Mouse (Mus musculus) hindbrain, postnatal 0 days (tissue): ENCODE data around the gene Fat3. TPM values are rescaled to one million over a fixed set of nuclear protein-coding genes. Genes with fewer than 3 reads are reported as not detected.
A peak's percentile ranks its signal among the peaks of the same experiment; 100 is the strongest.

Experiments
- ATAC-seq: fragments of 200-750 bp; cut with Nextera tagmentation; 2 replicates; pipeline ENCODE4 v1.8.0; 2017; ENCODE audit warnings: mild to moderate bottlenecking, moderate TSS enrichment, moderate library complexity
- DNase-seq: peaks from one replicate; pipeline ENCODE4 v3.0.0-alpha.2; 2015; ENCODE audit warnings: low spot score
- H3K27ac ChIP-seq: fragments of 300-500 bp; sonication (generic); 2 replicates; pipeline ENCODE4 v1.5.1; 2014; ENCODE audit warnings: mild to moderate bottlenecking
- H3K27me3 ChIP-seq: fragments of 300-500 bp; sonication (generic); 2 replicates; pipeline ENCODE4 v1.6.1; 2014; ENCODE audit warnings: low read length, mixed read lengths; ENCODE audit not compliant: insufficient read depth
- H3K36me3 ChIP-seq: fragments of 300-500 bp; sonication (generic); 2 replicates; pipeline ENCODE4 v1.6.1; 2014; ENCODE audit warnings: low read length, mixed read lengths; ENCODE audit not compliant: insufficient read depth
- H3K4me1 ChIP-seq: fragments of 300-500 bp; sonication (generic); 2 replicates; pipeline ENCODE4 v1.6.1; 2014; ENCODE audit warnings: antibody characterized with exemption, low read length, mixed read lengths; ENCODE audit not compliant: insufficient read depth
- H3K4me2 ChIP-seq: fragments of 300-500 bp; sonication (generic); 2 replicates; pipeline ENCODE4 v1.6.1; 2014; ENCODE audit warnings: low read depth, mild to moderate bottlenecking, low read length, moderate library complexity, mixed read lengths
- H3K4me3 ChIP-seq: fragments of 300-500 bp; sonication (generic); 2 replicates; pipeline ENCODE4 v1.5.1; 2014; ENCODE audit warnings: low read length
- H3K9ac ChIP-seq: fragments of 300-500 bp; sonication (generic); replicated peaks from 2 replicates; pipeline ENCODE4 v1.6.1; 2014; ENCODE audit warnings: mild to moderate bottlenecking, low read length, moderate library complexity, mixed read lengths
- H3K9me3 ChIP-seq: fragments of 300-500 bp; sonication (generic); 2 replicates; pipeline ENCODE4 v1.6.1; 2016; ENCODE audit warnings: low read length, mixed read lengths
- CTCF ChIP-seq: IDR thresholded peaks from 2 replicates; pipeline ENCODE4 v1.5.1; 2016; ENCODE audit warnings: antibody characterized with exemption, control low read depth, low read depth
- WGBS: fragments of 180-500 bp; shearing (Covaris S2); extraction: QIAGEN DNeasy Blood & Tissue Kit; methylation state at CpG from one replicate; pipeline ENCODE4 v1.1.7; 2014; 5-methylcytosine and 5-hydroxymethylcytosine counted together
- polyA plus RNA-seq: library from polyadenylated mRNA; unstranded; fragments of >200 nt; fragmentation: Nextera tagmentation; extraction: Ambion mirVana; gene quantifications from 2 replicates; pipeline ENCODE4 v1.2.1, GENCODE M21; 2015
- total RNA-seq: library from RNA; depleted of rRNA; stranded (reverse); fragments of >200 nt; gene quantifications from 2 replicates; pipeline ENCODE4 v1.2.3, GENCODE M21; 2014

Gene Fat3
- total and polyA plus RNA-seq, 2 experiments from 2014 or later = 4.7 to 36.4 TPM

GRCm38 (mm10) chr9:16265519-16265918 lies 235.6 kb downstream of the Fat3 start:
- no peak overlapping the region for H3K27ac ChIP-seq
- no peak for ATAC-seq

GRCm38 (mm10) chr9:16257241-16257840 lies 243.7 kb downstream of the Fat3 start:
- Histone ChIP-seq H3K9ac (no peak overlapping the region), H3K27ac (no peak overlapping the region), H3K36me3 (no peaks in the 10 kb centered on the region), H3K4me3 (no peak overlapping the region), H3K9me3 (no peaks in the 10 kb centered on the region), H3K27me3 (no peaks in the 10 kb centered on the region), H3K4me1 (no peaks in the 10 kb centered on the region; the same call in 1 of the 2 replicates), H3K4me2 (no peak overlapping the region)
- TF ChIP-seq CTCF = no peak
- no peak for DNase-seq
- 28% methylated on average over 3 of the region's 3 CpGs for WGBS
- ATAC-seq = peak; percentile 47; the same call in 1 of the 2 replicates

More at GRCm38 (mm10) chr9:16265519-16265918, 235.6 kb downstream of the Fat3 start:
- H3K9ac ChIP-seq = no peak overlapping the region
- no peaks in the 10 kb centered on the region for H3K27me3 ChIP-seq
- WGBS = 74% methylated on average over 4 of the region's 4 CpGs
- no peak for DNase-seq
- no peaks in the 10 kb centered on the region for H3K9me3 ChIP-seq
- TF ChIP-seq CTCF = no peak
- H3K36me3 ChIP-seq = no peaks in the 10 kb centered on the region
- no peaks in the 10 kb centered on the region for H3K4me1 ChIP-seq
- H3K4me2 ChIP-seq = no peak overlapping the region
- no peak overlapping the region for H3K4me3 ChIP-seq

GRCm38 (mm10) chr9:16256577-16257207 lies 244.4 kb downstream of the Fat3 start:
- no peaks in the 10 kb centered on the region for H3K27me3 ChIP-seq
- H3K9me3 ChIP-seq = no peaks in the 10 kb centered on the region
- 51% methylated on average over 2 of the region's 2 CpGs for WGBS
- DNase-seq (no peak), ATAC-seq (0 out of 2 replicates have a peak, but pooled peaks have one; percentile 24)
- no peaks in the 10 kb centered on the region for H3K36me3 ChIP-seq
- H3K27ac ChIP-seq = no peak overlapping the region
- no peak overlapping the region for H3K9ac ChIP-seq
- no peak overlapping the region for H3K4me2 ChIP-seq
- no peak overlapping the region for H3K4me3 ChIP-seq
- H3K4me1 ChIP-seq = no peaks in the 10 kb centered on the region; the same call in 1 of the 2 replicates
- TF ChIP-seq CTCF = no peak

GRCm38 (mm10) chr9:16246741-16247140 lies 254.3 kb downstream of the Fat3 start:
- Histone ChIP-seq H3K4me1 (no peaks in the 10 kb centered on the region), H3K9me3 (no peaks in the 10 kb centered on the region), H3K27me3 (no peaks in the 10 kb centered on the region), H3K27ac (no peak overlapping the region), H3K4me2 (no peak overlapping the region), H3K9ac (no peak overlapping the region), H3K36me3 (no peaks in the 10 kb centered on the region), H3K4me3 (no peak overlapping the region)
- 53% methylated on average over 4 of the region's 4 CpGs for WGBS
- no peak for DNase-seq
- no peak for ATAC-seq
- TF ChIP-seq CTCF = no peak

- no peaks in the 10 kb centered on the region for H3K4me1 ChIP-seq
- H3K4me2 ChIP-seq = no peak overlapping the region
- no peak overlapping the region for H3K9ac ChIP-seq
- H3K36me3 ChIP-seq = no peaks in the 10 kb centered on the region
- H3K27ac ChIP-seq = no peak overlapping the region
- ATAC-seq (no peak), DNase-seq (no peak)
- TF ChIP-seq CTCF = no peak
- H3K27me3 ChIP-seq = no peaks in the 10 kb centered on the region
- WGBS = 21% methylated on average over 4 of the region's 4 CpGs
- no peaks in the 10 kb centered on the region for H3K9me3 ChIP-seq
- H3K4me3 ChIP-seq = no peak overlapping the region
Measured at GRCm38 (mm10) chr9:16231575-16231974, 269.5 kb downstream of the Fat3 start.

GRCm38 (mm10) chr9:16228919-16229318 lies 272.2 kb downstream of the Fat3 start:
- Histone ChIP-seq H3K4me1 (no peaks in the 10 kb centered on the region), H3K27me3 (no peaks in the 10 kb centered on the region), H3K9ac (no peak overlapping the region), H3K9me3 (no peaks in the 10 kb centered on the region), H3K36me3 (no peaks in the 10 kb centered on the region), H3K27ac (no peak overlapping the region), H3K4me3 (no peak overlapping the region), H3K4me2 (no peak overlapping the region)
- TF ChIP-seq CTCF = no peak
- WGBS = 80% methylated on average over 5 of the region's 5 CpGs
- ATAC-seq (no peak), DNase-seq (no peak)

- WGBS = 69% methylated on average over 2 of the region's 2 CpGs
- no peak for DNase-seq
- H3K27me3 ChIP-seq = no peaks in the 10 kb centered on the region
Measured at GRCm38 (mm10) chr9:16227398-16227797, 273.7 kb downstream of the Fat3 start.

More at GRCm38 (mm10) chr9:16227398-16227797, 273.7 kb downstream of the Fat3 start:
- H3K4me1 ChIP-seq = no peaks in the 10 kb centered on the region
- H3K9me3 ChIP-seq = no peaks in the 10 kb centered on the region
- H3K27ac ChIP-seq = no peak overlapping the region
- no peak for ATAC-seq
- TF ChIP-seq CTCF = no peak
- H3K4me3 ChIP-seq = no peak overlapping the region
- no peak overlapping the region for H3K4me2 ChIP-seq
- H3K9ac ChIP-seq = no peak overlapping the region
- H3K36me3 ChIP-seq = no peaks in the 10 kb centered on the region
